Mouse (Mus musculus): ENCODE data around the gene Strc.
A peak's percentile ranks its signal among the peaks of the same experiment; 100 is the strongest.

Gene Strc

DNA sequence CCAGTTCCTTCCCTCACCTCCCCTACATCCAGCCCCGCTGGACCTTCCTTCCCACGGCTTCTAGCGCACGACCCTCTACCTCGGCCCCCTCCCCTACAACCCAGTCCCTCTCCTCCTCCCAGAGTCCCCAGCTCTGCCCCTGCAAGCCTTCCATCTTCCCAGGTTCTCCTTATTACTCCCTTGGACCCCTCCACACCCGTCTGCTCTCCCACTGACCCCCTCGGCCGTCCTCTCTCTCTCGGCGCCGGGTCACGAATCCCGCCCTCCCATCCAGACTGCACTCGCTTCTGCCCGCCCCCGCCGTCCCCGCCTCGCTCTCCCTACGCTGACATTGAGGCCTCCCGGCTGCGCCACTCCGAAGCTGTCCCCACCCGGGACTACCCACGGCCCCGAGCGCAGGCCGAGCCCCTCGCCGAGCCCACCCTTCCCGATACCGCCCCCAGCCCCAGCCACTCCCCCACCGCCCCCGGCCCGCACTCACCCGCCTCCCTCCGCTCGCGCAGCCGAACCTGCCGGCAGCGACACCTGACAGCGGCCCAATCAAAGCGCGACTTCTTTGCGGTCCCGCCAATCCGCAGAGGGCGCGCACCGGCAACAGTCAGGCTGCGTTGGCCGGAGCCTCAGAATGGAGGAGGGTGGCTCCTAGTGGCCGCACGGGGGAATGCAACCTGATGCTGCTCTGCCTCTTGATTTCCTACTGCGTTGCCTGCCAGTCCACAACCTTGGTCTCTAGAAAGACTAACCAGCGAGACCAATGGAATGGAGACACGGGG lies 32.0 kb downstream of the Strc start, which contains the start of gene Ppip5k1:
Gene Ppip5k1, minus strand, starts transcription at position 577 of the 773 bp plus-strand sequence.
- peak; percentile 96 for DNase-seq (ENCODE audit: extremely low spot score, low spot score)

DNA sequence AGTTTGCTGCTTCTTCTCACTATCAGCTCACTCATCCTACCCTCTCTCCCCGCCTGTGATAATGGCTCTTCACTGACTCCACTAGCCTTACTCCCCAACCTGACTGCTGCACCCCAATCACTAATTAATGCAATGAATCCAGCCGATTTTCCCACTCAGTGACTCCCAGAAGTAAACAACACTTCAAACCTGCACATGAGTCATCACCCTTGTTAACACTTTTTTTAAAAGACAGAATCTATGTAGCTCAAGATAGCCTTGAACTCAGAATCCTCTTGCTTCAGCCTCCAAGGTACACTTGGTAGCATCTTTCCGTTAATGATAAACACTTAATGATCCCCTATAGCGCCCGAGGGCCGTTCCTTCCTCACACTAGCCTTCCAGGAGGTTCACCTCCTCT lies 32.6 kb downstream of the Strc start:
- DNase-seq (ENCODE audit: extremely low spot score, low spot score) = no peak

DNA sequence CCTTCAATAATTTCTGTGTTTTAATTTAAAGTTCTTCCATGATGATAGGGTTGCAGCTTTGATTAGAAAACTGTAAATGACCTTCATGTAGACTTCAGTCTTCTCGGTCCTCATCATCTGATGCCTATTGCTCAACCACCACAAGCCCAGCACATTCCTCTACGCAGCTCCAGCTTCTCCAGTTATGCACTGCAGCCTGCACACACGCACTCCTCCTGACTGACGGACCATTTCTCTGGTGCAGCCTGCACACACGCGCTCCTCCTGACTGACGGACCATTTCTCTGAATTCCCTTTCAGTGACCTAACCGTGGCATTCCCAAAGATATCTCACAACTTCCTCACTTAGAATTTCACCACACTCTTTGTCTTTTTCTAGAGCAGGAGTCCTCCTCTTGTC lies 33.8 kb downstream of the Strc start:
- no peak for DNase-seq (ENCODE audit: extremely low spot score, low spot score)

DNA sequence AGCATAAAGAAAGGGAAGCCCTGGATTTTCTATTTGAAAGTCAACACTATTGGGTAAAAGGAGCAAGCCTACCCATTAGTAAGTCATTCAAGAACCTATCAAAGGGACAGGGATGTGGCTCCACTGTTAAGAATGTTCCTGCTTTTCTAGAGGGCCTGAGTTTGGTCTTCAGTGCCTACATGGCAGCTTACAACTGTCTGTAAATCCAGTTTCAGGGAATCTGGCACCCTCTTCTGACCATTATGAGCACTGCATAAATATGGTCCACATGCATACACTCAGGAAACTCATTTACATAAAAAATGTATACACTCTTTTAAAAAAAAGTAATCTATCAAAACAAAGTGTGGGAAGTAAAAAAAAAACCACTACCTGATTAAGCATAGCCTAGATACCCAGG lies 47.9 kb downstream of the Strc start:
- DNase-seq (ENCODE audit: extremely low spot score, low spot score) = no peak

DNA sequence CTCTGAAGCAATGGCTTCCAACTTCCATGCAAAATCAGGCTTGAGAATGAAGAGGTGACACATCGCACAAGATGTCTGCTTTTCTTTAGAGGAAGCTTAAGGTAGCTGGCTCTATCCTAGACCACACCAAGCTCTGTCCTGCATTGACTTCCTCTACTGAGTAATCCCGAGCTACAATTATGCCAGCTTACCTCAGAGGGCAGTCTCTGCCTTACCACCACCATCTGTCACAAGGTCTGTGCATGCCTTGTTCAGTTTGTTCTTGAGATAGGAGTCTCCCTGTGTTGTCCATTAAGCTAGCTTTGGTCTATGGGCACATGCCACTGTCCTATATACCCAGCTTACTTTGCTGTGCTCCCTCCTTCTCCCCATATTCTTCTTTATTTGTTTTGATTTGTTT lies 57.5 kb downstream of the Strc start:
- DNase-seq (ENCODE audit: extremely low spot score, low spot score) = no peak

DNA sequence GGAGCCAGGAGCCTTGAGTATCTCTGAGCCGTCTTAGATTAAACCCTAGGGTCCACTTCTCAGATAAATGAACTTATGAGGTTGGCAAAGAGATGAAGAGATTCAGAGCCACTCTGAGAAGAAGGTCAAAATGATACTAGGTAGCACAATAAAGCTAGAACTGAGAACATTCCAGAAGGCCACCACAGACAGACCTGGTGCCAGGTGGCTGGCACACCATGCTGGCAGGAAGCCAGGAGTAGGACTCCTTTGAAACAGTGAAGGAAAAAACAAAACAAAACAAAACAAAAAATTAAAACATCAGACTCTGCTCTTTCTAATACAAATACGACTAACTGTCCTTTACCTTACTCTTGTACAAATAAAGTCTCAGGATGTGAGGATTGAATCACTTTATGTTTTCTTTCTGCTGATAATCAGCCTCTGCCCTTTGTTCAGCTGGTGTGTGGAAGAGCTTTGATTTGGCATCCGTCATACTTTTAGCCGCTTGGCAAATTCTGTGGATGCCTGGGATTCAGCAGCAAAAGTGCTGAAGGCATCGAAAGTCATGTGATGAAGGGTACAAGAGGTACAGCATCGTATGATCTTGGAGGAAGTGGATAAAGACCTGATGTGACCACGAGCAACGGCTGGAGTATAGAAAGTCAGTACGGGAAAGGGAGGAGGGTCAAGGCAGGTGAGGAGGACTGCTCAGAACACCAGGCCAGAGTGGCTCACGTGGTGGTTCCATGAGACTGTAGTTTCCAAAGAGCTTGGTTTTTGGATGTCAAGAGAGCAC lies 63.1 kb downstream of the Strc start:
- no peak for DNase-seq (ENCODE audit: extremely low spot score, low spot score)

DNA sequence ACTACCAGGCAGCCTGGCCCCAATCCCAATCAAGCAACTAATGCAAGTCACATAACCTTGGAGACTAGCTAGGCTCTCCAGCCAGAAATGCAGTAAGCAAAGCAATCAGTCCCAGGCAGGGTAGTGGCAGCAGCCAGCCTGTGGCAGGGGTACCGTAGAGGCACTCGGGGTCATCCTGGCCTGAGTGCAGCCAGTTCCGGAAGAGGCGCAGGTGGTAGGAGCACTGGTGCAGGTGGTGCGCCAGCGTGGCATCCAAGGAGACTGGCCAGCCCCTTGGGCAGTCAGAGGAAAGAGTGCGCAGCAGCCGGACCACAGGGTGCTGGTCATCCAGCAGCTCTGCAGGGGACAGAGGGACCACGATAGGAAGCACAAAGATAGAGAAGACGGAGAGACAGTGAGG lies 63.9 kb downstream of the Strc start:
- DNase-seq (ENCODE audit: extremely low spot score, low spot score) = no peak

DNA sequence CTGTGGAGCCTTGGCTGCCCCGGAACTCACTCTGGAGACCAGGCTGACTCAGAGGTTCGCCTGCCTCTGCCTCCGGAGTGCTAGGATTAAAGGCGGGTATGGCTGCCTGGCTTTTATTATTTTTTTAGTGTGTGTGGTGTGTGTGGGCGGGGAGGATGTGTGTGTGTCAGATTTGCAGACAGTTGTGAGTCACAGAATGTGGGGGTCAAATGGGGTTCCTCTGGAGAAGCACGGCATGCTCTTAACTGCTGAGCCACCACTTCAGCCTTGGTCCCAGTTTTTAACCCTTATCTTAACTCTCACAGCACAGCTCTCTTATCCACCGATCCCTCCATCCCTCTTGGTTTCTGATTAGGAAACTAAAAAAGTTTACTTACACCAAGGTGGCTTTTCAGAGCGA lies 70.7 kb downstream of the Strc start:
- DNase-seq (ENCODE audit: extremely low spot score, low spot score) = no peak

Data from neural tube, embryonic 10.5 days (tissue).